Mouse (Mus musculus) cerebellum, postnatal 25 days (tissue): ENCODE measurements around the gene Mgmt.

ENCODE experiments used
- DNase-seq, 2 experiments: peaks; one replicate each; pipeline ENCODE4 v3.0.0; 2021; ENCODE audit warnings: mixed read lengths in 2 of 2

Mgmt gene

GRCm38 (mm10) chr7:137131957-137132356, 237.5 kb downstream of the Mgmt start:
- DNase-seq, result no peak

- no peak for DNase-seq
Measured at GRCm38 (mm10) chr7:137138101-137138500, 243.7 kb downstream of the Mgmt start.

GRCm38 (mm10) chr7:137140321-137140720, 245.9 kb downstream of the Mgmt start:
- no peak for DNase-seq

- no peak for DNase-seq
Measured at GRCm38 (mm10) chr7:137141386-137141785, 247.0 kb downstream of the Mgmt start.

GRCm38 (mm10) chr7:137147101-137147500, 252.7 kb downstream of the Mgmt start:
- peak in 1 of 2 experiments; percentile 25 for DNase-seq

- no peak for DNase-seq
Measured at GRCm38 (mm10) chr7:137151854-137152253, 257.4 kb downstream of the Mgmt start.

- DNase-seq, result no peak
Measured at GRCm38 (mm10) chr7:137154623-137155022, 260.2 kb downstream of the Mgmt start.

- no peak for DNase-seq
Measured at GRCm38 (mm10) chr7:137159086-137159485, 264.7 kb downstream of the Mgmt start.

- DNase-seq, result no peak
Measured at GRCm38 (mm10) chr7:137172278-137172677, 277.9 kb downstream of the Mgmt start.
